Mouse (Mus musculus): ENCODE measurements around the gene Tbc1d17.
A peak's percentile ranks its signal among the peaks of the same experiment; 100 is the strongest.

Tbc1d17 gene

DNA sequence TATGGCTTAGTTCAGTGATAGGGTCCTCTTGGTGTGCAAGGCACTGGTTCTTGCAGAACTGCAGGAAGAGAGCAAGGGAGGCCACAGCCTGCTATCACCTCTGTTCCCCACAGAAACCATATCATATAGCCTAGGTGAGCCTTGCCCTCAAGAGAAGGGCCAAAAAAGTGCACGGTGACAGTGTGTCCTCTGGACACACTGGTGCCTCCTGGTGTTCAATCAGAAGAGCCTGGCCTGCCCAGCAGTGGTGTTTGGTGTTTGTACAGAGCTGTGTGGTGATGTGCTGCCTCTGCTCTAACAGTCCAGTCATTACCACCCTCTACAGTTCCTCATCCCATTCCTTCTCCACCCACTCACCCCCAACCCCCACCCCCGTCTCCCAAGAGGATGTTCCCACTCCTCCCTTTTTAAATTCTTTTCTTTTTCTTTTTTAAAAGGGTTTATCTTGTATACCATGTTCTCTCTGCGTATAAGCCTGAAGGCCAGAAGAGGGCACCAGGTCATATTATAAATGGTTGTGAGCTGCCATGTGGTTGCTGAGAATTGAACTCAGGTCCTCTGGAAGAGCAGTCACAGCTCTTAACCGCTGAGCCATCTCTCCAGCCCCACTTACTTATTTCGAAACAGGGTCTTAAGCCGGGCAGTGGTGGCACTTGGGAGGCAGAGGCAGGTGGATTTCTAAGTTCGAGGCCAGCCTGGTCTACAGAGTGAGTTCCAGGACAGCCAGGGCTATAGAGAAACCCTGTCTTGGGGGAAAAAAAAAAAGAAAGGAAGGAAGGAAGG lies 27.0 kb downstream of the Tbc1d17 start:
- peak; percentile 77 for DNase-seq

DNA sequence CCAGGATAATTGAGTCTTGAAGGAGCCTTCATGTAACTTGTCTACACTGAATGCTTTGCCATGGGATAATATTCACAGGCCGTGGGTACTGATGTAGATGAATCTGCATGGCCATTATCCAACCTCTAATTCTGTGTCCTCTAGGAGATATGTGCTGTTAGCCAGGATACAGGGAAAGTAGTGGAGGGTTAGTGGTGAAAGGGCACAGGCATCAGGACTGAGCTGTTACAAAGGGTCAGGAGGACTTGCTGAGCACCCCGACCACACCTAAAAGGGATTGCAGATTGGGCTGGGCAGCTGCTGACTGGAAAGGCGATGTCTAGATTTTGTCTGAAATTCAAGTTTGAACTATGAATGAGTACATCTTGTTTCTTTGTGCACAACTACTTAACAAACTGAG lies 28.4 kb downstream of the Tbc1d17 start:
- DNase-seq = peak; percentile 77

DNA sequence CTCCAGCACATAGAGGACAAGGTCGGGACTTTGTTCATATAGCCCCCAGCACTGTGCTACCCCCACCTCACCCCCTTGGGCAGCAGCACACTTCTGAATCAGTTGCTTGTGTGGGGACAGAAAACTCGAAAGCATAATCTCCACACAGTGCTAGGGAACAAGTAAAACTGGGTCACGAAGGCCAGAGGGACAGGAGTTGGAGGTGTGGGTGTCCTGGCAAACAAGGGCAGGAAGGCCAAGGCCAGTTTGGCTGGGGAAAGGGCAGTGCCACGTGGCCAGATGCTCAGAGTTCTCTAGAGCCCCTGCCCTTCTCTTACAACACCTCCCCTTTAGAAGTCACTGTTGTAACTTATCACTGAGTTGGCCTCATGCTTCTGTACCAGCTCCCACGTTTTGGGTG lies 29.0 kb downstream of the Tbc1d17 start:
- peak; percentile 91 for DNase-seq

DNA sequence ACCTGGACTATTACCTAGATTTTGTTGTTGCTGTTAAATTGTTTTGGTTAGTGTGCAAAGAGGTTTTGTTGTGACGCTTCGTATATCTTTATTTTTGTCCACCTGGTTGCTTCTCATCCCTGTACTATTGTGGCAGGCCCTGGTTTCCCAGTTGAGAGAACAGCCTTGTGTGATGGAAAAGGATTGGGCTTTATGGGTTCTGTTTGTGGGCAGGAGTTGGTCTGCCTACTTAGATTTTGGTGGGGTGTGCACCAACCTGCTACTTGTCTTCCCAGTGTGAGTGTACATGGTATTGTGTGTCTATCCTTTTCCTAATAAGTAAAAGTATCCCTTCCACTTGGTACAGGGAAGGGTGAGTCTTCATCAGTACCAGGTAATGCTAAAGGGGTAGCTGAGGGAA lies 29.5 kb downstream of the Tbc1d17 start:
- peak; percentile 75 for DNase-seq

DNA sequence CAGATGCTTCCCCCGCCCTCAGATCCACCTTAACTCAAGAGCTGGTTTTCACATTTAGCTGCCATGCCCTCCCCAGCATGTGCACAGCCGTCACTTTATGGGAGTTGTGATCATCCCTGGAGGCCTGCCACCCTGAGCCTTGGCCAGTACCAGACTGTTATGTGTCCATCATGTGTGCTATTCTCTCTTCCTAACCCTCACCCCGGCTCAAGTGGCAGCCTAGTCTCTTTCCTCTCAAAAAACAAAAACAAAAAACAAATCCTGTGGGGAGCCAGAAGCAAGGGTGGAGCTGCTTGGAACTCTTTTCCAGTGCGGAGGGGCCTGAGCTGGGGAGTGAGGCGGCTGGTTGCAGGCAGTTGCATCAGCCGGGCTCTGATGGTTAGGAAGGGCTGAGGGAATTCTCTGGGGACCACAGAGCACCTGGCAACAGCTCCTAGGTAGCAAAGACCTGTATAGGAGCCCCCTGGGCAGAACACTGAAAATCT lies 30.1 kb downstream of the Tbc1d17 start:
- DNase-seq = peak; percentile 96

DNA sequence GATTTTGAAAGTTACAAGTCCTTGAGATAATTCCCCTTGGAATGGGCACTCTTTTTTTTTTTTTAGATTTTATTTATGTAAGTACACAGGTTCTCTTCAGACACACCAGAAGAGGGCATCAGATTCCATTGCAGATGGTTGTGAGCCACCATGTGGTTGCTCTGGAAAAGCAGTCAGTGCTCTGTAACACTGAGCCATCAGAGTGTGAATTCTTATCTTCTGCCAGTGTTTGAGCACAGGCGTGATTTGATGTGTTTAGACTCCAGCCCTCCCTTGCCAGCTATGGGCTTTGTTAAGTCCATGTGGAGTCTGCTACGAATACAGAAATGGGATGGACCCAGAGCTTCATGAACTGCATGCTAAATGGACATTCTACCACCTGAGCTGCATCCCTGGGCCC lies 30.7 kb downstream of the Tbc1d17 start:
- peak; percentile 87 for DNase-seq

DNA sequence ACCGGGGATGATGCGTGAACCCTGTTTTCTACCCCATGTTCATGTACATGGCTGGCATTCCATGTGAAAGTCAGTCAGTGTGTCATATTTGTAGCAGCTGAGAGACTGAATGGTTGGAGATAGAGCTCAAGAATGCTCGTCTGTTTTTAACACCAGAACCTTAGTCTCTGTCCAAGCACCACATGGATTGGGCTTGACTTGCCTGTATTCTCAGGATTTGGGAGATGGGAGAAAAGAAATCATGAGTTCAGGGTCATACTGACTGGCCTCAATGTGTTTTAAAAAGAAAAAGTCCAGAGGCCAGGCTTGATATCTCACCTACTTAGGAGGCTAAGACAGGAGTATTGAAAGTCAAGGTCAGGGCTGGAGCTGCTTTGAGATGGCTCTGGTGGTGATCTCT lies 31.4 kb downstream of the Tbc1d17 start:
- peak; percentile 80 for DNase-seq

DNA sequence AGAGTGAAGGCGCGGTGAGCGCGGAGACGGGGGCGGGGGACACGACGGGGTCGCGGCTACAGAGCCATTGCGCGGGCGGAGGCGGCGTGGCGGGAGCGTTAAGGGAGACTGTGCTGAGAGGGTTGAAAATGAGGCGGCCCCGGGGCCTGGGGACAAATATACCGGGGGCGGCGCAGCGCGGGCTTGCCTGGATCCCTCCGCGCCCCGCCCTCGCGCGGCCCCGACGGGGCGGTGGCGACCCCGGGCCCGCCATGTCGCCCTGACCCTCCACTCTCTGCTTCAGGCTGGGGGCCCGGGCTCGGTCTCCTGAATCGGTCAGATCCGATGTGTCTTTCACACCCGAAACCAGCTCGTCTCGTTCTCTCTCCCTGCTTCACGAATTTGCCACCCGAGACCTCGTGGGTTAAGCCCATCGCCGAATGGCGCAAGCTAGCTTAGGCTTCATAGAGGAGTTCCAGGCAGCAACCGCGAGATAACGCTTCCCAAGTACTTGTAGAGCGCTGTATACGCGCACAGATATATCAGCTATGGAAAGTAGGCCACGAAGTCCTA lies 32.3 kb downstream of the Tbc1d17 start, which contains the start of gene Atf5:
Gene Atf5 (minus strand): TSS at position 189 of the 552 bp plus-strand sequence.
- DNase-seq = no peak

DNA sequence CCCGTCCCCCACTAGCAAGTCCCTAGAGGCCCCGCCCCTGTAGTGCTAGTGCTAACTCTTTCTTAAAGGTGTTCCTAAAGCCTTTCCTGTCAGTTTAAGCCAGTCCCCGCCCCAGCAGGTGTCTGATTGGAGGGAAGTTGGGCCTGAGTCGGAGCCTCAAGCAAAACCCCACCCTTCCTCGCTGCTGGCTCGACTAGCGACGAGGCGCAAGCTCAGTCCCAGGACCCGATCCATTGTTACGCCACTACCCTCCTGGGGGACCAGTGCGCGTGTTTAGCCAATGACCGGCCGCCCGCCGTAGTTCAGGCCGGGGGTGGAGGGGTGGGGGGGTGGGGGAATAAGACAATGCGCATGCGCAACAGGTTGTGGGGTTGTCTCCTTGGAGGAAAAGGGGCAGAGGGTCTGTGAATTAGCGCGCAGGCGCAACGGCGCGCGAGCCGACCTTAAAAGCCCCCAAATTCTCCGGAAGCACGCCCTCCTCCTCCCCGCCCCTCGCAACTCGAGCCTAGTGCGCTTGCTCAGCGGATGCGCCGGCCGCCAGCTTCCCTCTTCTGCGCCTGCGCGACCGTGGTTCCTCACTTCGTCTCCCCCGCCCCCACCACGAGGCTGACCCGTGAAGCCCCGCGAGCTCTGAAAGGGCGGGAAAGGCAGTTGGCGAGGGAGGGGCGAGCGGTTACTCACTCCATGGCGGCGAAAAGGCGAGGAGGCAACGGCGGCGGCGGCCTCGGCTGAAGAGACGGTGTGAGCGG lies 33.0 kb downstream of the Tbc1d17 start, which contains the start of the genes Nup62 and Il4i1:
Gene Nup62 (plus strand): TSS at position 368 of the 749 bp plus-strand sequence.
Gene Il4i1 (plus strand): TSS at position 667 of the 749 bp plus-strand sequence.
- DNase-seq = peak; percentile 100

DNA sequence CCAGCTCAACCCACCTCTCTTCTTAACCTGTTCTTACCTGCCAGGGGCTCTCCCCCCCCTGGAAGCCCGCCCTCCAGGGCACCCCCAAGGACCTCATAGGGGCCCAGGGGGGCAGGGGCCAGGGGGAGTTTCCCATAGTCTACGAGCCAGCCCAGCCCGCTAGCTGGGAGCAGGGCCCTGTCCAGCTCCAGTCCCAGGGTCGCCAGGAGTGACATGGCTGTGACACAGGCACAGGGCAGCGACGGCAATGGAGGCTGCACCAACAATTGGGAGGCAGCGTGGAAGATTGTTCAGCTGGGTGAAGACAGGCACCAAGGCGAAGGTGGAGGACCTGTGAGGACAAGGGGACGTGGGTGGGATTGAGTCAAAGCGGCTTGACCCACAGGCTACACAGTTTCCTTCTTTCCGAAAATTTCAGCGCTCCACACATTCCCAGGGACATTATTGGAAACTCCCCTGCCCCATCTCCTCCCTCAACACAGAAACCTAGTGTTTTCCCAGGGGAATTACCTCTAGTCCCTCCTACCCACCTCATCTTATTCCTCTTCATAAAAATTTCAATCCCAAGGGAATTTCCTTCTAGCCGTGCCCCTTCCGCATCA lies 33.8 kb downstream of the Tbc1d17 start:
- DNase-seq = peak; percentile 96

DNA sequence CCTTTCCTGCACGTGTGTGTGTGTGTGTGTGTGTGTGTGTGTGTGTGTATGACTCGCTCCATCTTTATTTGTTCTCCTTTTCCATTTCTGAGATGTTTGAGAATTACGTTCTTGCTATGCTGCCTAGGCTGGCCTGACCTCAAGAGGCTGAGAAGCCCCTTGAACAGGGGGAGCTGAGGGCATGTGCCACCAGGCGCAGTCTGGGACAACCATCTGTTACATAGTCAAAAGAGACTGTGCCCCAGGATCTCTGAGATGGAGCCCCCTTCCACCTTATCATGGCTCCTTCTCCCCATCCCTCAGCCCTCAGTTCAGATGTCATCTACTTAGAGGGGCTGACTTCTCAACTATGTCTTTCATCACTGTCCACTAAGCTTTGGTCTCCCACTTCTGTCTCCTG lies 34.5 kb downstream of the Tbc1d17 start:
- no peak for DNase-seq

DNA sequence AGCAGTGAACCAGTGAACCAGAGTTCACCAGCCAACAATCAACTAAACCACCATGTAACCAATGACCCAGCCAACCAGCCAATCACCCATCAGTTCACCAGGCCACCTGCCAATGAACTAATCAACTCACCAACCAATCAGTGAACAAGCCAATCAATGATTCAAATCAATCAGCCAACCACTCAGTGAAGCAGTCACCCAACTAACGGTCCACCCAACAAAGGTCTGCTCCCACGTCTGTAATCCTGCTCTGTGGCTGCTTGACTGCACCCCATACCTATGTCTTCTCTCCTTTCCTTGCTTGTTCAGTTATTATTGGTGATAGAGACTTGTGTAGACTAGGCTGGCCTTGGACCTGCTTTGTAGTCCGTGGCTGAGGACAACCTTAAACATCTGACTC lies 34.9 kb downstream of the Tbc1d17 start:
- peak; percentile 90 for DNase-seq

DNA sequence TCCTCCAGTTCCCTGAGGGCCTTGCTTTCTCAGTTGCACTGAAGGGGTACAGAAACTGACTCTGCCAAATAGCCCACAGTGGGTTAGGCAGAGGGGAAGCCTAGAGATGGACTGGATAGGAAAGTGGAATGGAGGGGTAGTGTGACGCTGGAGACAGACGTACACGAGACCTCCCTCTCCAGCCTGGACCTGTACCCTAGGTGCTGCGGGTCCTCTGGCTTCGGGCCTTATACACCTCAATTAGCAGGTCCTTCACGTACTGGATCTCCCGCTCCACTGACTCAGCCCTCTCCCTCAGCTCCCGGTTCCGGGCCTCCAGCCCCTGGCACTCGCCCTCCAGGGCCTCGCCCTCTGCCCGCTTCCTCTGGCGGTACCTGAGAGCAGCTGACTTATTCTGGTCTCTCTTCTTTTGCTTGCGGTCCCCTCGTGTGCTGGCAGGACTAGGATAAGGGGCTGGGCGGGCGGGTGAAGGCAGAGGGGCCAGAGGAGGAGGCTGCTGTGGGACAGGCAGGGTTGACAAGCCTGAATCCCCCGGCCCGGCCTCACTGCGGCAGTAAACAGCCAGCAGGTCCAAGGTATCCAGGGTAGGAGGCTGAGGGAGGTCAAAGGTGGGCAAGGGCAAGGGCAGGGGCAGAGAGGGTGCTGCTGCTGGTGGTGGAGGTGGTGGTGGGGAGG lies 36.1 kb downstream of the Tbc1d17 start:
- peak; percentile 90 for DNase-seq

DNA sequence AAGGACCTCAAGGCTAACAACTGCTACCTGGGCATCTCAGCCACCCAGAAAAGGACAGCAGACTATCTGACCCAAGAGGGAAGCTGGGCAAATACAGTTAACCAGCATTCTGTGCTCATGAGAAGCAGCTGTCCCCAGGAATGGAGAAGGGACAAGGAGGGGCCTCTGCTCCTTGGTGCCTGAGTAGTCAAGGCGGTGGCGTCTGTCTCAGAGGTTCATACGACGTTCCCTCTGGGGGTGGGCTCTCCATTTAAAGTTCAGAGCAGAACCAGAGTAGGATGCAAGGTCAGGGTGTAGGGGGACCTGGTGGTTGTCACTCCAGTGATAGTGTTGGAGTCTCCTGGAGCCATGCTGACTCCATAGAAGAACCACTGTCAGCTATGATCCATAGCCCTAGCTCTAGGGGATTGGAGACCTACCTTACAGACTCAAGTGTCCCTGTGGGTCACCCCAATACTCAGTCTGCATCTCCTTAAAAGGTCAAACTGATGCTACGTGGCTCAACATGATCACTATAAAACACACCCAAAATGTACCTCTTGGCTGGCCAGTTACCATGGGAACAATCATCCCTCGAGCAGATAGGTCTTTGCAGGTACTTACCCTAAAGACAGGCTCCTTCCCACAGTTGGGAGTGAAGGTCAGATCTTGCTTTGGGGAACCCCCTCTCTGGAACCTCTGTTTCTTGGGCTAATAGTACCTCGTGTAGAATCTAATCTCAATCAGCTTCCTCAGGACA lies 37.9 kb downstream of the Tbc1d17 start:
- peak; percentile 80 for DNase-seq

DNA sequence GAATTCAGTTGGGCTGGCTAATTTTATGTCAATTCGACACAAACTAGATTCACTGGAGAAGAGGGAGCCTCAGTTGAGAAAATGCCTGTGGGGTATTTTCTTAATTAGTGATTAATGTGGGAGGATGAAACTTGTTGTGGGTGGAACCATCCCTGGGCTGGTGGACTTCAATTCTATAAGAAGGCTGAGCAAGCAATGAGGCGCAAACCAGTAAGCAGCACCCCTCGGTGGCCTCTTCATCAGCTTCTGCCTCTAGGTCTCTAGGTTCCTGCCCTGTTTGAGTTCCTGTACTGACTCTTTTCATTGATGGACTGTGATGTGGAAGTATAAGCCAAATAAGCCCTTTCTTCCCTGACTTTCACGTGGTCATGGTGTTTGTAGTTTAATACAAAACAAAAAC lies 38.5 kb downstream of the Tbc1d17 start:
- DNase-seq = peak; percentile 41

DNA sequence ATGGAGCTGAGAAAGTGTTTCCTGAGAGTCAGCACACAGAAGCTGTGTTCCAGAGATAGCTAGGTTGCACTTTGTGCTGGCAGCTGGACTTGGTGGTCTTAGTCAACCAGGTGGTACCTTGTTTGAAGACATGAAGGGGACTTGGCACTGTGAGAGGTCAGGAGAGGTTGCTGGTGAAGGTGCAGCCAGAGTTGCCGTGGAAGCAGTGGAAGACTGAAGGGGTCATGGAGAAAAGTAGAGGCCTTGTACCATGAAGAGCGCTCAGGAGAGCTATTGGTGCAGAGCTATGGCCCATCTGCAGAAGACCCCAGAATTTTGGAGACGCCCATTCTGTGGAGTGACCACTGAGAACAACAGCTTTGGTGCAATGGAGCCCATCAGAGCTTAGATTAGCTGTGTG lies 39.4 kb downstream of the Tbc1d17 start:
- DNase-seq = peak; percentile 75

DNA sequence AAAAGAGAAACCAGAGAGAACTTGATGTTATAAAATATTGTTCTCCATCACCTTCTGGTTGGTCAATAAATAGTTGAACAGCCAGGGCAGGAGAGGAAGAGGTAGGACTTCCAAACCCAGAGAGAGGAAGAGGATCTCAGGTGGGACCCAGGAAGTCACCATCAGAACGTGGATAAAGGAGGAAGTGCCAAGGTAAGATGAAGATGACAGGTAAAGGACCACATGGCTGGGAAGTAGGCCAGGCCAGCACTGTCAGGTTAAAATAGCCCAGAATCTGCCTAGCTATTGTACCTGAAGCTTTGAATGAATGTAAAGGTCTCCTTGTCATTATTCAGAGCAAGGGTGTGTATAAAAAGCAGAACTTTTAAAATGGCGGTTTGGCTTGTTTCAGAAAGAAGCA lies 40.0 kb downstream of the Tbc1d17 start:
- peak; percentile 35 for DNase-seq

DNA sequence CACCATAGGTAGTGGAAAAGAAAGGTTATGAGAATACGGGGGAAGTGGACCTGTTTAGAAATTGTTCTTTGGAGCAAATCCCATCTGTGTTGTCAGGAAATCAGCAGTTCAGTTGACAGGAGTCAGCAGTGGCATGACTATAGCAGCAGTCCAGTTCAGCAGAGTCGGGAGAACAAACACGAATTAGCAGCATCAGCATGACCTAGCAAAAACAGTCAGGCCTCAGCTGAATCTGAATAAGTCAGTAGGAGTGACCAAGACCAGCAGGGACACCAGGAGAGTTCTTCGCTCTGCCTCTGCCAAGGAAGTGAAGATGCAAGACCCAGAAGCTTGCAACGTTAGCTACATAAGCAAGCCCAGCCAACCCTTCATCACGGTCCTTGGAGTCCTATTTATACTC lies 56.1 kb downstream of the Tbc1d17 start:
- DNase-seq = peak; percentile 62

DNA sequence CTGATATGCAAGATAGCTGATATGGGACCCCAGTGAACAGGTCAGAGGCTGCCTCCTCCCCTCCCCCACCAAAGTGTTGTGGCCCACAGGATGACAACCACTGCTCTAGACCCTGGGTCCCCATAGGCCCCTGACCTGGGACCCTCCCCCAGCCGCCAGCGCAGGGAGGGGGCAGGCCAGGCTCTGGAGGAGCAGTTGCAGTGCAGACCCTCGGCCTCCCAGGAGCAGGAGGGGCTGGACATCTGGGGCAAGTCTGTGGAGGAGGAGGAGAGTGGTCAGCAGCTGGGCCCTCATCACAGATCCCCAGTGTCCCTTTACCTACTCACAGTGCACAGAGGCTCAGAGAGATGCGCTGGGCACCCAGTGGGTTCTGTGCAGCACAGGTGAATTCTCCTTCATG lies 58.8 kb downstream of the Tbc1d17 start:
- peak; percentile 82 for DNase-seq

DNA sequence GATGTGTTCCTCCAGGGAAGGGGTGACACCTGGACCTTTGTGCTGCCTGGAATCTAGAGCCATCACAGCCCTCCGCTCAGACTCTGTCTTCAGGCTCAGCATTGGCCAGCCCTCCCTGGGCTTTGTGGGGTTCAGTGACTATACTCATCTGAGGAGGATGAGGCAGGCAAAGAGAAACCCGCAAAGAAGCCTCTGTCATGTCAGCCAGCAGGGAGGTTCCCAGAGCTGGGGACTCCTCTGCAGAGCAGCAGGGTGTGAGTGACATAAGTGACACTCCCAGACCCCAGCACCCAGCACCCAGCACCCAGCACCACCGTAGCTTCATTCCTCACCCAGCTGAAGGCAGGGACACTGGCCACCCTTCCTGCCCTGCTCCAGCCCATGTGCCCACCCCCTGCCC lies 59.3 kb downstream of the Tbc1d17 start:
- DNase-seq = peak; percentile 83
